Mouse (Mus musculus) natural killer cell, adult 2 months (primary cell): ENCODE results near the gene Lck.
A peak's percentile ranks its signal among the peaks of the same experiment; 100 is the strongest.

Experiments used
- DNase-seq, 2 experiments: peaks; one replicate each; pipeline ENCODE4 v3.0.0; 2022; ENCODE audit warnings: low spot score in 2 of 2

Lck gene

DNA sequence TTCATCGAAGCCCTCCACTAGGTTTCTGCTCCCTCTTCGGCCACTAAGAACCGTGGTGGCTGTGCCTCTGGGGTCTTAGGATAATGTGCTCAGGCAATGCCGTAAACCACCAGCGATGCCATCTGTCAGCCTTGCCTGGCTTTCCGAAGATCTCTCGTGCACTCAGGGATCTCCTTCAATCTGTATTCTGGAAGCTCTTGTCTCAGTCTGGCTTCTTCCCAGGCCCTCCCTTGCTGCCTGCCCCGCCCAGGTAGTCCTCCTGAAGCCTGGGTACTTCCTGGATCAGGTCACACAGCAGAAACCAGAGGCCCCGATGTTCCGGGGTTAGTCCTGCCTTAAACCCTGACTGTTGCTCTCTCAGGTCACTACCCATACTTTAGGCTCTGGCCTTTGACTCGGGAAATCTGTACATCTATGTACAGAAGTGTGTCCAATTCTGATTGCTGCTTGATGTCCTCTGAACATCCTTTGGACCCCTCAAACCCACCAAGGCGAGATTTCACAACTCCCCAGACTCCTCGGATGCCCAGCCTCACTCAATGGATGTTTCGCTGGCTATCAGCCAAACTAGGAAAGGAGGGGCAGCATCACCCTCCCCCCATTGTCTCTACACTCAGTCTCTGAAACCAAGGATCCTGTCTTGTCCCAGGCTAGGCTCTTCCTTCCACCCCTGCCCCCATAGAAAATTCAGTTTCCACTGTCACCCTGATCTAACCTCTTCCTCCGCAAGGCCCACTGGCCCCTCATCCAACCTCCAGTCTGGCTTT is 64.4 kb downstream of the Lck start:
- DNase-seq: no peak

DNA sequence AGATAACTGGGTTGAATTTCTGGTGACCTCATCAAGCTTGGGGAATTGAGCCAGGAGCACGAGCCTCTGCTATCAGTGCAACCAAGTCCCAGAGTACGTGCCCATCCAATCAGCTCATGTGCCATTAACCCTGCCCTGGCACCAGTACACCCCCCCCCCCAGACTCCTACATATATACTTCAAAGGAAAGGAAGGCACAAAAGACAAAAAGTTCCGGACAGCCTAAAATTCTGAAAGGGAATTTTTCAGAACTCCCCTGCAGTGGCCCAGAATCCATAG is 65.3 kb downstream of the Lck start:
- DNase-seq: no peak

DNA sequence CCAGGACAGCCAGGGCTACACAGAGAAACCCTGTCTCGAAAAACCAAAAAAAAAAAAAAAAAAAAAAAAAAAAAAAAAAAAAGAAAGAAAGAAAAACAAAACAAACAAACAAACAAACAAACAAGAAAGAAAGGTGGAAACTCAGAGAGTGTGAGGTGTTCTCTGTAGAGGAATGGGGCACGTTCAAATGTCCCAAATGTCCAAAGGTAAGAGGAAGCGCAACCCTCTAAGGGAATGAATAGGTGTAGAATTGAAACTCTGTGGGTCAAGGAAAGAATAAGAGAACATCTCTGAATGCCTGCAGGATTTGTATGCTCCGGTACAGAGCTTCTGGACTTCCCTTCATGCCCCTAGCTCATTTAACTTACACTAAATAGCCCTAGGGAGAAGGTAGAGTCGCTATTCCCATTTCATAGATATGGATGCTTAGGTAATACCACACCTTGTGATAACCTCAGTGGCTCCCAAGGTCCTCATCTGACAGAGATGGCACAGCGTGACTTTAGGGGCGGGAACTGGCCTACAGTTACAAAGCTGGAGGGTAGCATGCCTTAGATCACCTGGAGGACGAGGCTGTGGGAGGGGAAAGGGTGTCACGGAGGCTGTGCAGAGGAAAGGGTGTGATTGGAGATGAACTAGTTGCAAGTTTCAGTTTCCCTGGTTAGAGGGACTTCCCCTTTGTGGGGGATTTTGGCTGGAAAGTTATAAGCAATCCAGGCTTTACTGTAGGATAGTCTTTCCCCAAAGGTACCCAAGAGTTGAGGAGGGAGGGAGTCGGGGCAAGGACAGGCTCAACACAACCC is 65.8 kb downstream of the Lck start:
- DNase-seq: no peak

DNA sequence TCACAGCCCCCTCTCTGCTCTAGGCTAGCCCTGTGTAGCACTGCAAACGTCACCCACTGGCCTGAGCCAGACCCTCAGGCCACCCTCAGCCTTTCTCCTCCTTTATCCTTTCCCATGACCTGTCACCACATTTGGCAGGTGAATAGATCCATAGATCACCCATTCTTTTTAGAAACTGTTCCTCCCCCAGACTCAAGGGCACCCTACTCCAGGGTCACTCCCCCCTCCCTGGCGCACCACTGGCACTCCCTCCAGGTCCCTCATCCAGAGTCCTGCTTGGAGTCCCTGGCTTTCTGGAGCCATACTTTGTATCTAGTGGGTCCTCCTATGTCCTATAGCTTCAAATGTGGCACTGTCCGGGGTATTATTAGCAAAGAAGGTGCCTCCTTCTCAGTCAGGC is 67.9 kb downstream of the Lck start:
- no peak for DNase-seq

DNA sequence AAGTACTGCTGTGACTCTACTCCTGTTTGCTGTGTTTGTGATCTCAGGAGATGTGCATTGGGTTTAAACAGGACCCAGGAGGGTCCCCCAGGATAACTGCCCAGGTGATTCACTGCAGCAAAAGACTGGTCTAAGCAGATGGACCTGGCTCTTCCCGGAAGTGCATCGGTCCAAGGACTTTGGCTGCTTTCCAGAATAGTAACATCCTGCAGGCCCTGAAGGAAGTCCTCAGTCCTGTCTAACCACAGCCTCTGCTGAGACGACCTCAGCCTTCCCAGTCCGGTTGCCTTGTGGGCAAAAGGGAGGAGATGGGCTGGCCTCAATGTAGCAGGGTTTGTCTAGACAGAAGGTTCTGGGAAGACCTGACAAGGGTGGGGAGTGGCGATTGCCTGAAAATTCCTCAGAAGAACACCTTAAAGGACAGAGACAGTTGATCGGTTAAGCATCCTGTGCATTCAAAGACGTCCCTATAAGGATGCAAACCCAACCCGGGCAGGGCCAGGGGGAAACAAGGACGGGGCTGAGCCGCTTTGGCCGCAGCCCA is 70.5 kb downstream of the Lck start:
- DNase-seq: no peak

DNA sequence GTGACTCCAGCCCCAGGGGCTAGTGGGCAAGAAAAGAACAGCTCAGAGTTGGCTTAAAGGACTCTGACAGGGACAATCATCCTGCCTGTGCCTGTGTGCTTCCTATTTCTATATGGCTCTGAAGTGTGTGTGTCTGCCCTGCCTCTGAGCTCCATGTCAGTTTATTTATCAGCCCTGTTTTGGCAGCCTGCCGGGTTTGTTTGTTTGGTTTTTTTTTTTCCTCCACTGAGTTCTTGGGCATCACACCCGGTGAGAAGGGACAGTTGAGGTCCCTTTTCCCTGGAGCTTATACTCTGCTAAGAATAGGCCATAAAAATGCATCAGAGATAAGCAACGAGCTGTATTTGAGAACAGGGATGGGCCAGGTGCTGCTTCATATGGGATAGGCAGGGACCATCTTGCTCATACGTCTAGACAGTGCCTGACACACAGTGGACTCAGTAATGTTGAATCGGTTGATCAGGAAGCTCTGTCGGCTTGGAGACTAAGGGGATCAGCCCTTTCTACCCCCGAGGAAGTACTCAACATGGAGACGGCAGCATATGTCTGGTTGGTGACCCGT is 71.0 kb downstream of the Lck start:
- DNase-seq: no peak

DNA sequence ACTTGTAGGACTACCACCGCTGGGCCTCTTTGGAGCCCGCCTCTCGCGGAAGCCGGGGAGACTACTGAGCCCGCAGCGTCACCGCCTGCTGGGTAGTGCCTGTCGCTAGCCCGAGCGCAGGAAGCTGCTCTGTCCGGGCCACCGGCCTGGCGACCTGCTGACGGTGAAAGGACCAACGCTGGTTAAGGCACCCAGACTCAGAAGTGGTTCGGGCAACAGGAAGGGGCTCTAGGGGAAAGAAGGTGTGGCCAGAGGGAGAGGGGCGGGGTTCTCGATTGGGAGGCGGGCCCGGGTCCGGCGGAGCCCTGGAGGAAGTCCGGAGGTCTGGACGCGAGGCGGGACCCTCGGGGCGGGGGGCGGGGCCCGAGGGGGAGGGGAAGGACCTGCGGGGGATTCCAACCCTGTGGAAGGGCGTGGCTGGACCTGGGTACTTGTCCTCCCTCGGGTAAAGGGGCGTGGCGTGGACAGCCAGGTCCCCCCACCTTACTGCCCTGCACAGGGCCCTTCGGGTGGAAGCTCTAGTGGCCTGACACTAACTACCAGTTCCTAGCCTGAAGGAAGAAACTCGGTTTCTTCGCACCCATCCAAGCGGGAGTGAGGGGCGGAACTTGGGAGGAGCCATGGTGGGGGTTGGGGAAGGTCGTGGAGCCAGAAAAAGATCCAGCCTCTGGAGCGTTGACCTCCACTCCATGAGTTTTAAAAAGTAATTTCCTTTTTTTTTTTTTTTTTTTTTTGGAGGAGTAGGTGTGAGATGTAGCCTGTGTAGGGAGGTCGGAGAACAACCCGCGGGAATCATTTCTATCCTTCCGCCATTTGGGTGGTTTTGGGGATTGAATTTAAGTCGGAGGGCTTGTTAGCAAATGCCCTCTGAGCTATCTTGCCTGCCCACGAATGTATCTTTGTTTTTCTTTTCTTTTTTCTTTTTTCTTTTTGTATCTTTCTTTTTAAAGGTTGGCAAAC is 72.6 kb downstream of the Lck start:
- DNase-seq: peak; percentile 87 to 92

DNA sequence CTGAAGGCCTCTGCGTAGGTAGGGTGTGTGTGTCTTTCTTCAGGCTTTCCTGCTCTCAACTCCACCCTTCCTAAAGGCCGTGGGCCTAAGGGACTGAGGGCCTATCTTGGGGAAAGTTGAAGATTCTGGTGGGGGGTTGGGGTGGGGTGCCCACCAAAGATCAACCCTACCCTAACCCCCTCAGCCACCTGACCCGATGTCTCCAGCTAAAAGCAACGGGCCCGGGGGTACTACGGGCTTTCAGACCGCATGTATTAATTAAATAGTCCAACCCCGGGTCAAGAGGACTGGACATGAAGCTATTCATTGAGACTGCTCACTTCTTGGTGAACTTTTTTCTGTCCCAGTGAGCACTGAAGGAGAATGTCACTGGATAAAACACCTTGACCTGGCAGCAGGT is 73.4 kb downstream of the Lck start:
- no peak for DNase-seq

DNA sequence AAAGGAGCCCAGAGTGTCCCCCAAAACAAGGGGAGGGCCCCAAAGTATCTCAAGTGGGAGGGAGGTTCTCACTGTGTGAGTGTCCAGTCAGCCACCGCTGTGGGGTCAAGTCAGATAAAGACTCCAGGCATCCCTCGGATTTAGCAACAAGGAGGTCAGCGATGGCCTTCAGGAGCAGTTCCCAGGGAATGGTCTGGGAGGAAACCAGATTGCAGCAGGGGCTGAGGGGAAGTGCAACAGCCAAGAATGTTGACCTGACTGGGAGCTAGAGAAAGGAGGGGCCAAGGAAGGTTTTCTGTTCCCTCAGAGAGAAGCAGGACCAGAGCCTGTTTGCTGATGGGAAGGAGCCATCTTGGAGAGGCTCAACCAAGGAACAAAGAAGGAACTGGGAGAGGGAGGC is 74.5 kb downstream of the Lck start:
- no peak for DNase-seq
